Mouse (Mus musculus): ENCODE results near the gene Zcchc4.

- TF ChIP-seq CTCF (IDR thresholded peaks at IDR 0.05; ENCODE audit: borderline replicate concordance, insufficient read depth, low read depth, low read length) (no peak), POLR2A (IDR thresholded peaks at IDR 0.05; ENCODE audit: borderline replicate concordance, insufficient read depth, low read length) (no peak)
These were observed 24.2 kb downstream of the Zcchc4 start for GRCm38 (mm10) chr5:52799274-52799985.

Data from cerebellum, adult 2 months (tissue).